Mouse (Mus musculus) liver, embryonic 16.5 days (tissue): ENCODE results near the gene Cyp46a1. TPM values are rescaled to one million over a fixed set of nuclear protein-coding genes. Genes with fewer than 3 reads are reported as not detected.

ENCODE experiments used
- ATAC-seq: fragments of 200-750 bp; cut with Nextera tagmentation; 2 replicates; pipeline ENCODE4 v1.8.0; 2017; ENCODE audit warnings: low read depth, mild to moderate bottlenecking, moderate number of reproducible peaks, moderate library complexity
- H3K27ac ChIP-seq: fragments of 300-500 bp; sonication (generic); 2 replicates; pipeline ENCODE4 v1.5.1; 2014; ENCODE audit warnings: mild to moderate bottlenecking, low read length
- H3K27me3 ChIP-seq: fragments of 300-500 bp; sonication (generic); 2 replicates; pipeline ENCODE4 v1.6.1; 2014; ENCODE audit warnings: low read depth, low read length, mixed read lengths; ENCODE audit not compliant: control insufficient read depth, insufficient read depth
- H3K36me3 ChIP-seq: fragments of 300-500 bp; sonication (generic); 2 replicates; pipeline ENCODE4 v1.6.1; 2014; ENCODE audit warnings: mild to moderate bottlenecking; ENCODE audit not compliant: control insufficient read depth, insufficient read depth
- H3K4me1 ChIP-seq: fragments of 300-500 bp; sonication (generic); 2 replicates; pipeline ENCODE4 v1.6.1; 2014; ENCODE audit warnings: low read depth, low read length, mixed read lengths; ENCODE audit not compliant: control insufficient read depth
- H3K4me2 ChIP-seq: fragments of 300-500 bp; sonication (generic); 2 replicates; pipeline ENCODE4 v1.6.1; 2014; ENCODE audit warnings: low read depth, low read length, mixed read lengths
- H3K4me3 ChIP-seq: fragments of 300-500 bp; sonication (generic); 2 replicates; pipeline ENCODE4 v1.5.1; 2014; ENCODE audit warnings: low read depth, mild to moderate bottlenecking, low read length
- H3K9ac ChIP-seq: fragments of 300-500 bp; sonication (generic); 2 replicates; pipeline ENCODE4 v1.6.1; 2014; ENCODE audit warnings: low read depth, low read length
- H3K9me3 ChIP-seq: fragments of 300-500 bp; sonication (generic); replicated peaks from 2 replicates; pipeline ENCODE4 v1.6.1; 2016; ENCODE audit warnings: low read length; ENCODE audit not compliant: control insufficient read depth
- WGBS: fragments of 180-500 bp; shearing (Covaris S2); extraction: QIAGEN DNeasy Blood & Tissue Kit; methylation state at CpG from one replicate; pipeline ENCODE4 v1.1.7; 2014; ENCODE audit not compliant: insufficient replicate concordance; 5-methylcytosine and 5-hydroxymethylcytosine counted together
- polyA plus RNA-seq: library from polyadenylated mRNA; unstranded; fragments of >200 nt; fragmentation: Nextera tagmentation; extraction: Ambion mirVana; gene quantifications from 2 replicates; pipeline ENCODE4 v1.2.1, GENCODE M21; 2015

The Cyp46a1 gene
- polyA plus RNA-seq, 1 experiment from 2014 or later = 0.25 TPM

DNA sequence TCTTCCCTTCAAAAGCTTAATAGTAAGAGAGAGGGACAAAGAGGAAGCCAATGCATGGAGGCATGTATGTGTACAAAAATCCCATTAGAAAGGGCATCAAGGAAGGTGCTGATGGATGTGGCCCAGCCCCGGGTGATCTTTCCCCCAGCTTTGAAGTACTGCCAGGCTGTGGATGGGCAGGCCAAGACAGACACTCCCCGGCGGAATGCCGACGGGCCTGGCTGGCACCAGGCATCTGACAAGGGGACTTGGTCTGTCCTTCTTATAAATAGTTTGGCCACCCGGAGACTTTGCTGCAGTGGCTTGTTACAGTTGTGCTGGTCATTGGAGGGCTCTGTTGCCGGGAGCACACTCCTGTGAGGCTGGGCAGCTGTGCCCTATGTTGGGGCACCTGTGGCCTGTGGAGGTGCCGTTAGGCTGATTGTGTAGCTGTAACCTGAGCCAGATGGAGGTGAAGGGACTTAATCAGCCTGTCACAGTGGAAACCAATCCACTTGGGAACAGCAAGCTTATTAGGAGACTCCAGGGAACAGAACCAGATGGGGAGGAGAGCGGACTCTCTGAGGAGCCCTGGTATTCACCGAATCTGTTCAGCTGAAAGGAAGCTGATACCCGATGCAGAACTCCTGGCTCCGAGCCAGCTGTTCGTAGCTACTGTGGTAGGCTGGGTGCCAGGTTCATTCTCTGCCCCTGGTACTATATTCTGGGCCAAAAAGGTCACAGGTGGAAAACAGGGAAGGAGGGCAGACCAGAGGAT is 52.5 kb downstream of the Cyp46a1 start:
- Histone ChIP-seq H3K4me2 (no peak overlapping the region), H3K9me3 (no peaks in the 10 kb centered on the region), H3K9ac (no peak overlapping the region), H3K27me3 (no peaks in the 10 kb centered on the region), H3K4me1 (no peaks in the 10 kb centered on the region), H3K27ac (no peak overlapping the region), H3K36me3 (no peaks in the 10 kb centered on the region), H3K4me3 (no peak overlapping the region)
- 69% methylated on average over 13 of the region's 13 CpGs for WGBS
- ATAC-seq = no peak

DNA sequence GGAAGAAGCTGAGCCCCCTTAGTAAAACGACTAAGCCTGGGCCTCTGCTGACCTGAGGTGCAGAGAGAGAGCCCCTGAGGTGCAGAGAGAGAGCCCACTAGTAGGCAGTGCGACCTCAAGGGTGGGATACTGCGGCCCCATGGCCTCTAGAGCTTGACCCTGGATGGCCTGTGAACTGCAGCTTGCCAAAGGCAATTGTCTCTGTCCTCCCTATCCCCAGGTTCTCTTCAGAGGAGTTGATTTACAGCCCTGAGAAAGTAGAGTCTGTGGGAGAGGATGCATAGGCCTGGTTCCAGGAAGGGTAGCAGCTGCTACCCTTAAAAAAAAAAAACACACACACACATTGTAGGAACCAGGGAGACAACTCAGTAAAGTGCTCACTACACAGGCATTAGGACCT is 55.5 kb downstream of the Cyp46a1 start:
- H3K4me1 ChIP-seq = no peaks in the 10 kb centered on the region
- H3K9ac ChIP-seq = no peak overlapping the region
- WGBS = 41% methylated on average over 3 of the region's 3 CpGs
- no peak for ATAC-seq
- H3K4me3 ChIP-seq = no peak overlapping the region
- no peaks in the 10 kb centered on the region for H3K36me3 ChIP-seq
- H3K4me2 ChIP-seq = no peak overlapping the region
- H3K27ac ChIP-seq = no peak overlapping the region
- H3K9me3 ChIP-seq = no peaks in the 10 kb centered on the region
- H3K27me3 ChIP-seq = no peaks in the 10 kb centered on the region

DNA sequence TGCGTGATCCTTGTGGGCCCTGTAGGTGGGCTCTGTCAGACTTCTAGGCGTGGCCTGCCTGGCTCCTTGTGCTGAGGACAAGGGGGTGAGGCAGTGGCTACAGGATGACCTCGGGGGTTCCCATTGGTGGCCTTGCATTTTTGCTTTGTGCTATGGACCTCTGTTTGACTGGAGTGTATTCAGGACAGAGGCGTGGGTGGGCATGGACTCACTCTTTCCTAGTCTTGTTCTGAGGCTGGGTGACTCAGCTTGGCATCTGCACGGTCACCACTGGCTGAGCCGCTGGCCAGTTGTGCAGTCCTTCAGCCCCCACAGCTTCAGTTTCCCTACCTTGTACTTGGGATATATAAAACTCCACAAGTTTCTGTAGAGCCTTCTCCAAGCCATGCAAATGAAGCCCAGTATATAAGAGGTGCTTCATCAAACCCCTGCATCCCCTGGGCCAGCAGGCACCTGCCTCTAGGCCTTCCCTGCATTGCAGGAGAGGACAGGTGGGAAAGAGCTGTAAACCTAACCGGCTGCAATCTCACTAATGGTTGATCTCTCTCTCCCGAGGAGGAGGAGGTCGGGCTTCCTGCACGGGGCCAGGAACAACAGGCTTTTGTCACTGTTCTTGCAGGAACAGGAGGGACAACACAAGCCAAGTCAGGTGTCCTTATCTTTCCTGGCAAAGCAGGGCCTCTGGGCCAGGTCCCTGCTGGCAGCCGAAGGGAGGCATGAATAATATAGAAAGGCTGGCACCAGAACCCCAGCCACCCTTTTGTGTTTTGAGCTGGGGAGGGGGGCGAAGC is 58.3 kb downstream of the Cyp46a1 start:
- H3K4me2 ChIP-seq = no peak overlapping the region
- no peaks in the 10 kb centered on the region for H3K4me1 ChIP-seq
- no peaks in the 10 kb centered on the region for H3K9me3 ChIP-seq
- no peak for ATAC-seq
- H3K27me3 ChIP-seq = no peaks in the 10 kb centered on the region
- no peak overlapping the region for H3K9ac ChIP-seq
- no peaks in the 10 kb centered on the region for H3K36me3 ChIP-seq
- 52% methylated on average over 12 of the region's 12 CpGs for WGBS
- H3K4me3 ChIP-seq = no peak overlapping the region
- no peak overlapping the region for H3K27ac ChIP-seq

DNA sequence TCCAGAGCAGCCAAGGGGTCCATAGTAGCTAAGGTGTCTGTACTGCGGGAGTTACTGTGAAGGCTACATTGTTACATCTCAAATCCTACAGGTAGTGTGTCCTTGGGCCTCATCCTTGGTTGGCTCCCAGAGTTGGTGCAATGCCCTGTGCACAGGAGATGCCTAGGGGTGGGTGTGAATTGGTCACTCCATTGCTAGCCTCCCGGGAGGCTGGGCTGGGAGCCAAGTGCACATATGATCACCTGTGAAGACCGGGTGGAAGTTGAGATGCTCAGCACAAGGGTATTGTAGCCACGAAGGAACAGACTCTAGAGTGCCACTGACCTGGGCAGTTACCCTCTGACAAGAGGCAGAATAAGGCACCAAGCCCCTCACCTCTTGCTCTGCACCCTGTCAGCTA is 58.9 kb downstream of the Cyp46a1 start:
- Histone ChIP-seq H3K4me1 (no peaks in the 10 kb centered on the region), H3K36me3 (no peaks in the 10 kb centered on the region), H3K9ac (no peak overlapping the region), H3K27me3 (no peaks in the 10 kb centered on the region), H3K4me2 (no peak overlapping the region), H3K4me3 (no peak overlapping the region), H3K9me3 (no peaks in the 10 kb centered on the region), H3K27ac (no peak overlapping the region)
- no peak for ATAC-seq
- WGBS = 71% methylated on average over 4 of the region's 4 CpGs

DNA sequence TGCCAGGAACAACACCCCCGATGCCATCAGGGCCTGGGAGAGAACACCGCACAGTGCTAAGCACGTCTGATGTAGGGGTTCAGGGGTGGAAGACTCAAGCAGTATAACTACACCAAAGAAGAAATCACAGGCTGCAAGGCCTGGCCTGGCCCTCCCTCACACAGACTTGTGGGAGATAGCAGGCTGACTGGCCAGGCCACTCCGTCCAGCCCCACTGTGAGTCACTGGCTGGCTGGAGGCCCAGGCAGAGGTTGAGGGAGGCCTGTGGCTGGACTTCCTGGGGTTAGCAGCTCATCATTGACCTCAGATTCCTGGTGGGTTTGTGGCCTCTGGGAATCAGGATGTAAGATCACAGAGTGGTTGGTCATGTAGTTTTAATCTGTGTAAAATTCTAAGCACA is 59.5 kb downstream of the Cyp46a1 start:
- Histone ChIP-seq H3K9ac (no peak overlapping the region), H3K4me3 (no peak overlapping the region), H3K9me3 (no peaks in the 10 kb centered on the region), H3K36me3 (no peaks in the 10 kb centered on the region), H3K27ac (no peak overlapping the region), H3K27me3 (no peaks in the 10 kb centered on the region), H3K4me2 (no peak overlapping the region), H3K4me1 (no peaks in the 10 kb centered on the region)
- ATAC-seq = peak; percentile 50; the same call in 1 of the 2 replicates
- WGBS = 55% methylated on average over 4 of the region's 4 CpGs

DNA sequence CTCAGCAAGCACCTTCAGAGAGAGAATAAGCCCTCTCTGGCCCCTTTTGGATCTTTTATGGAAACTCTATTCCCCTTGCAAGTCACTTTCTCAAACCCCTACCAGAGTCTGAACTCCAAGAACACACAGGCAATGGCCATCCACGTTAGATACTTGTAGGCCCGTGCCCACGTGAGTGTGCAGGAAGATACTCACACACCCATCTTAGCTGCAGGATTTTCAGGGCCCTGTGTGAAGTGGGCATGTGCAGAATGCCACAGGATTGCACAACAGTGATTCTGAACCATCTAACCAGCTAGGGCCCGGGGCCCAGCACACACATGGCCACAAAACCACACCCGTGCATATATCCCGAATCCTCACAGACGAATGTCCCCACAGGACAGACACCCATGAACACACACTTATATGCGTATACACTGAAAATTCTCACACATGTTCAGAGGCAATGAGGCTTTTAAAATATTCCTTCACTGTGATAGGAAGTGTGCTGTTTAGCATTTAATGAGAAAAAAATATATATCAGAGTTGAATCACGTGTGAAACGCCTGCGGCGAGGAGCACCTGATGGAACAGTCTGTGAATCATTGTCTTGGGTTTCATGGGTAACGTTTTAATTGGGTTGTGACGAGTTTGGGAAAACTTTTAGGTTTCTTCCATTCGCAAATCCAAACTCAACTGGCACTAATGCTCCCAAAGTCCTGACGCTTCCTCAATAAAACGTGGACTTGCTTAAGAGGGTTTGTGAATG is 60.5 kb downstream of the Cyp46a1 start:
- 65% methylated on average over 17 of the region's 17 CpGs for WGBS
- no peak for ATAC-seq
- Histone ChIP-seq H3K36me3 (no peaks in the 10 kb centered on the region), H3K4me2 (no peak overlapping the region), H3K4me3 (no peak overlapping the region), H3K27ac (no peak overlapping the region), H3K9ac (no peak overlapping the region), H3K4me1 (no peaks in the 10 kb centered on the region), H3K9me3 (no peaks in the 10 kb centered on the region), H3K27me3 (no peaks in the 10 kb centered on the region)

DNA sequence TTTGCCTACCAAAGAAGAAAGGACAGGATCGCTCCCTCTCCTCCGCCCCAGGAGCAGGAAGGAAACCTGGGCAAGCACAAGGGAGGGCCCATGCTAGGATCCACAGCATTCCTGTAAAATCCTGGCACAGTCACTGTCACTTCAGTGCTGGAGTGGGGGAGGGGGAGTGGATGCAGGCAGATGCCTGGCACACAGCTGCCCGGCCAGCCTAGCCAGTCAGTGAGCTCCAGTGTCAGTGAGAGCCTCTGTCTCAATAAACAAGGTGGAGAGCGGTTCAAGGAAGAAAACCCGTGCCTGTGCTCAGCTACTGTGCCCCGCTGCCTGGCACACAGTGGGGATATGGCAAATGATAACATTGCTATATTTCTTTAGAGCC is 61.1 kb downstream of the Cyp46a1 start:
- no peaks in the 10 kb centered on the region for H3K27me3 ChIP-seq
- 76% methylated on average over 6 of the region's 6 CpGs for WGBS
- no peak overlapping the region for H3K27ac ChIP-seq
- no peaks in the 10 kb centered on the region for H3K9me3 ChIP-seq
- H3K36me3 ChIP-seq = no peaks in the 10 kb centered on the region
- H3K4me3 ChIP-seq = no peak overlapping the region
- H3K4me2 ChIP-seq = no peak overlapping the region
- no peak for ATAC-seq
- H3K9ac ChIP-seq = no peak overlapping the region
- no peaks in the 10 kb centered on the region for H3K4me1 ChIP-seq

DNA sequence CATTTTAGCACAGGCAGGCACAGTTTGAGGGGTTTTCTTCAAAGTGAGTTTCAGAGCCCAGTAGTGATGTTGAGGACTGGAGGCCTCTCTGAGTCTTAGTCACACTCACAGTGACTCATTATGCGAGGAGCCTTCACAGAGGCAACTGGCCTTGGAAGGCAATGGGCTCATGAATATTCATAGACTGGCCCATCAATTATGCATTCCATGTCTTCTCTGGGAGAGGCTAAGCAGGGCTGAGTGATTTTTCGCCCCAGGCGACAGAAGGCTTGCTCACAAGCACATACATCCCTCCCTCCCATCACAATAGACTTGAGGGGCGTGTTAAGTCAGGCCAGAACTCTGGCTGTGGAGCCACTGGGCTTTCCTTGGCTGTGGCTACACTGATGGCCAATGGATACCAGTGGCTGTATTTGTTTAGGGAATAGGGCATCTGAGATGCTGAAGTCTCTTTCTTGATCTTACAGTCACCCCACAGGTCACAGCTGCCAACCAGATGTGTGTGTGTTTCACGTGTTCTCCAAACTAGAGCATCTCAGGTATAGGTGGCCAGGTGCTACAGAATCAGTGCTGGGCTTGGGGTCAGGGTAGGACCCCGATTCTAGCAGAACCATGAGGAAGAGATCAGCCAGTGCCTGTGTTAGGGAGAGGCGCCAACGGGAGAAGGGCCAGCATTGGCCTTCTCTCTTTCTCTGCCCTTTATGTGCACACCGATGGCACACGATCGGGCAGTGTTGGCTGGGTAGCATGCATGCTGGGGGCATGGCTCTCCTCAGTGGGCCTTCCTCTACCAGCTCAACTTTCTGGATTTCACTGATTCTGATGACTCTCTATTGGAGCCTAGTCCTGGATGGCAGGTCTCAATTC is 62.1 kb downstream of the Cyp46a1 start:
- H3K27ac ChIP-seq = no peak overlapping the region
- no peak overlapping the region for H3K4me2 ChIP-seq
- H3K36me3 ChIP-seq = no peaks in the 10 kb centered on the region
- H3K9ac ChIP-seq = no peak overlapping the region
- H3K9me3 ChIP-seq = no peaks in the 10 kb centered on the region
- no peaks in the 10 kb centered on the region for H3K4me1 ChIP-seq
- no peaks in the 10 kb centered on the region for H3K27me3 ChIP-seq
- WGBS = 55% methylated on average over 11 of the region's 11 CpGs
- H3K4me3 ChIP-seq = no peak overlapping the region
- no peak for ATAC-seq
